11 mouse cellular contexts compared by ENCODE assay signal in the genomic region with DNA sequence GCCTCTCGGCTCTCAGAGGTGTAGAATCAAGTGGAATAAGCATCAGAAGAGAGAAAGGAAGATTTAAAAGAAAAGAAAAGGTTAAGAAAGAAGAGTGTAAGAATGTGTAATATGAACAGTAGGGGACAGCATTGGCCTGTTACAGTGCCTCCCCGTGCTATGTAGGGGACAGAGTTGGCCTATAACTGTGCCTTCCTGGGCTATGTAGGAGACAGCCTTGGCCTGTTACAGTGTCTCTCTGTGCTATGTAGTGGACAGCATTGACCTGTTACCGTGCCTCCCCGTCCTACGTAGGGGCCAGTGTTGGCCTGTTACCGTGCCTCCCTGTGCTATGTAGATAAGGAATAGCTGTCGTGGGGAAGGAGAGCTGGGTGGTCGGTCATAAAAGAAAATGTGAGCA. TPM values are rescaled to one million over a fixed set of nuclear protein-coding genes. Genes with fewer than 3 reads are reported as not detected.
DNase-seq lines count a peak whose midpoint lies in the region; ATAC-seq and TF ChIP-seq lines count a peak whose summit lies in the region.
"Had no signal": no experiment of that assay in that cellular context is flagged by ENCODE, and none has a peak within 500 bp of the region (broad histone marks: within the 10 kb centered on the region; RNA-seq: fewer than 3 reads in every experiment).

No protein-coding gene starts in this region.

- DNase-seq in gastrocnemius, adult 18-20 months (ENCODE audit: low spot score), result peak; percentile 25
- no peak for DNase-seq in gastrocnemius, postnatal 4 days (ENCODE audit: low spot score in 2 of 2)
- no peak for DNase-seq in kidney, adult 2 months
- DNase-seq in kidney, adult 9 months, result no peak
- DNase-seq in 416B (ENCODE audit: low read depth), result peak; percentile 59
- no peak for DNase-seq in c-Kit-positive CD71-positive TER-119-positive erythroid progenitor cells, embryonic 14.5 days (ENCODE audit: low spot score)
- no peak for DNase-seq in urinary bladder, postnatal 14 days (ENCODE audit: low spot score)
- DNase-seq: adrenal gland, adult 2 months; kidney, adult 18-20 months had no signal

- no peaks in the 10 kb centered on the region for H3K27me3 ChIP-seq in kidney, adult 2 months (replicated peaks; ENCODE audit: control insufficient read depth, insufficient read depth, low read length)
- H3K27me3 ChIP-seq: Patski had no signal

- TF ChIP-seq CTCF in kidney, adult 2 months (conservative IDR thresholded peaks at IDR 0.05; ENCODE audit: insufficient read depth, insufficient read length, low read depth, low read length), result peak; percentile 37; the same call in 1 of the 2 replicates

- ATAC-seq in granulocyte monocyte progenitor cell, adult 5-6 weeks (replicated peaks; ENCODE audit: poor library complexity, severe bottlenecking), result peak; percentile 56
- ATAC-seq: Patski had no signal

- 89% methylated on average over 8 of the region's 8 CpGs for WGBS in kidney, adult 2 months

- H3K4me1 ChIP-seq in kidney, adult 2 months (ENCODE audit: control insufficient read depth, insufficient read depth, low read length), result no peaks in the 10 kb centered on the region

- no peak for TF ChIP-seq POLR2A in kidney, adult 2 months (IDR thresholded peaks at IDR 0.05; ENCODE audit: low read depth, low read length)

- H3K36me3 ChIP-seq in kidney, adult 2 months (ENCODE audit: control insufficient read depth, insufficient read depth, low read length), result peaks cover 2% of the 10 kb centered on the region; the same call in 1 of the 2 replicates

- H3K27ac ChIP-seq in kidney, adult 2 months (ENCODE audit: insufficient read depth, low read depth, low read length), result no peak overlapping the region

- H3K4me3 ChIP-seq in kidney, adult 2 months (ENCODE audit: insufficient read depth, low read depth, low read length), result no peak overlapping the region

RNA-seq across cellular contexts. Expression of gene Fam120b, which starts 23.5 kb away (rescaled TPM):
- total RNA-seq in gastrocnemius, adult 18-20 months (2021), result 1 to 10 TPM; 9.8 to 10.0 TPM
- total RNA-seq in gastrocnemius, postnatal 4 days (2021), result 10 to 100 TPM; 13.6 to 16.9 TPM
- polyA plus RNA-seq in kidney, adult 2 months (2012; rRNA removed), result 11.7 and 12.3 TPM in 2 replicates
- total RNA-seq in granulocyte monocyte progenitor cell, adult 5-6 weeks (2014; fragmentation: Nextera tagmentation), result 11.0 and 16.5 TPM in 2 replicates
- total RNA-seq in granulocyte monocyte progenitor cell, adult 5-6 weeks (2017), result 11.1 and 12.4 TPM in 2 replicates

RNA-seq across cellular contexts. Expression of gene Dll1, which starts 42.9 kb away (rescaled TPM):
- 1 to 10 TPM; 2.2 to 4.7 TPM for total RNA-seq in gastrocnemius, adult 18-20 months (2021)
- total RNA-seq in gastrocnemius, postnatal 4 days (2021), result 10 to 100 TPM; 16.7 to 18.7 TPM
- 12.3 and 14.1 TPM in 2 replicates for polyA plus RNA-seq in kidney, adult 2 months (2012; rRNA removed)
- not detected in 2 replicates for total RNA-seq in granulocyte monocyte progenitor cell, adult 5-6 weeks (2014; fragmentation: Nextera tagmentation)
- 0.26 TPM in 1 of 2 replicates, not detected in the other for total RNA-seq in granulocyte monocyte progenitor cell, adult 5-6 weeks (2017)

Comparison
In these comparisons a context has a peak if more than half of its experiments do, and no peak if none do; other contexts are left out.
1. DNase-seq: peak in gastrocnemius, adult 18-20 months (single experiment) and 416B (single experiment); none in gastrocnemius, postnatal 4 days (0 of 2), kidney, adult 2 months (single experiment), kidney, adult 9 months (single experiment), c-Kit-positive CD71-positive TER-119-positive erythroid progenitor cells, embryonic 14.5 days (single experiment) and urinary bladder, postnatal 14 days (single experiment).